14 mouse cellular contexts compared by ENCODE assay signal in genomic region chr5:16577882-16578742, GRCm38 (mm10). TPM values are rescaled to one million over a fixed set of nuclear protein-coding genes. Genes with fewer than 3 reads are reported as not detected.
DNase-seq lines count a peak whose midpoint lies in the region; ATAC-seq lines count a peak whose summit lies in the region.
"Had no signal": no experiment of that assay in that cellular context is flagged by ENCODE, and none has a peak within 500 bp of the region (broad histone marks: within the 10 kb centered on the region; RNA-seq: fewer than 3 reads in every experiment).

No protein-coding gene starts in this region.

- peak; percentile 39; the same call in 1 of the 2 replicates for ATAC-seq in forebrain, embryonic 12.5 days (ENCODE audit: low FRiP score)
- no peak for ATAC-seq in forebrain, embryonic 14.5 days
- ATAC-seq: midbrain, embryonic 16.5 days had no signal

- no peaks in the 10 kb centered on the region for H3K36me3 ChIP-seq in forebrain, embryonic 12.5 days (replicated peaks)
- no peaks in the 10 kb centered on the region for H3K36me3 ChIP-seq in forebrain, embryonic 14.5 days (ENCODE audit: control insufficient read depth, insufficient read depth, low read length)
- H3K36me3 ChIP-seq: heart, embryonic 12.5 days had no signal

- H3K27me3 ChIP-seq in forebrain, embryonic 12.5 days, result no peaks in the 10 kb centered on the region
- H3K27me3 ChIP-seq in forebrain, embryonic 14.5 days (replicated peaks; ENCODE audit: control insufficient read depth, insufficient read depth, low read length), result no peaks in the 10 kb centered on the region
- H3K27me3 ChIP-seq: heart, embryonic 12.5 days had no signal

- H3K27ac ChIP-seq in forebrain, embryonic 12.5 days, result no peak overlapping the region
- H3K27ac ChIP-seq in forebrain, embryonic 14.5 days (ENCODE audit: low read depth, low read length), result no peak overlapping the region

- no peaks in the 10 kb centered on the region; the same call in 1 of the 2 replicates for H3K4me1 ChIP-seq in forebrain, embryonic 12.5 days
- H3K4me1 ChIP-seq in forebrain, embryonic 14.5 days (ENCODE audit: control insufficient read depth, insufficient read depth, low read length), result no peaks in the 10 kb centered on the region
- H3K4me1 ChIP-seq: heart, embryonic 12.5 days had no signal

- H3K4me2 ChIP-seq in forebrain, embryonic 12.5 days, result no peak overlapping the region
- H3K4me2 ChIP-seq in forebrain, embryonic 14.5 days (ENCODE audit: low read length), result no peak overlapping the region
- H3K4me2 ChIP-seq: heart, embryonic 12.5 days had no signal

- no peak for DNase-seq in forebrain, embryonic 14.5 days (ENCODE audit: low spot score)
- peak; percentile 33 for DNase-seq in hindlimb bud, embryonic 11.5 days (ENCODE audit: extremely low spot score, low read depth, low spot score)
- peak; percentile 29 for DNase-seq in kidney, postnatal 14 days
- DNase-seq in spleen, postnatal 36 days (ENCODE audit: low spot score in 2 of 2), result no peak
- no peak for DNase-seq in spleen, postnatal 14 days (ENCODE audit: low spot score in 2 of 2)
- DNase-seq in T-cell, adult 2 months (ENCODE audit: low spot score), result no peak
- DNase-seq: cerebellum, adult 9-10 months; gastrocnemius, postnatal 14 days; heart, postnatal 36 days; liver; lung, adult 2 months had no signal

- no peaks in the 10 kb centered on the region for H3K9me3 ChIP-seq in forebrain, embryonic 12.5 days
- H3K9me3 ChIP-seq in forebrain, embryonic 14.5 days (replicated peaks; ENCODE audit: control insufficient read depth, low read length), result no peaks in the 10 kb centered on the region
- H3K9me3 ChIP-seq: heart, embryonic 12.5 days had no signal

- H3K4me3 ChIP-seq in forebrain, embryonic 12.5 days (replicated peaks), result no peak overlapping the region
- H3K4me3 ChIP-seq in forebrain, embryonic 14.5 days (ENCODE audit: low read depth, low read length), result no peak overlapping the region
- H3K4me3 ChIP-seq: heart, embryonic 12.5 days had no signal

- H3K9ac ChIP-seq in forebrain, embryonic 12.5 days, result no peak overlapping the region
- no peak overlapping the region for H3K9ac ChIP-seq in forebrain, embryonic 14.5 days (ENCODE audit: low read length)
- H3K9ac ChIP-seq: heart, embryonic 12.5 days had no signal

- 74% methylated on average over 14 of the region's 14 CpGs for WGBS in forebrain, embryonic 12.5 days
- 78% methylated on average over 14 of the region's 14 CpGs for WGBS in forebrain, embryonic 14.5 days

RNA-seq across cellular contexts. Expression of gene Hgf, which starts 24.8 kb away (rescaled TPM):
- 0.49 and 0.70 TPM in 2 replicates for polyA plus RNA-seq in forebrain, embryonic 12.5 days (2016; fragmentation: Nextera tagmentation; extraction: Ambion mirVana)
- 0.51 and 0.99 TPM in 2 replicates for polyA plus RNA-seq in forebrain, embryonic 14.5 days (2014; fragmentation: Nextera tagmentation; extraction: Ambion mirVana)

Comparison
In these comparisons a context has a peak if more than half of its experiments do, and no peak if none do; other contexts are left out.
1. DNase-seq: peak in hindlimb bud, embryonic 11.5 days (single experiment) and kidney, postnatal 14 days (single experiment); none in forebrain, embryonic 14.5 days (single experiment), spleen, postnatal 36 days (0 of 2), spleen, postnatal 14 days (0 of 2) and T-cell, adult 2 months (single experiment).